Mouse (Mus musculus) midbrain, embryonic 12.5 days (tissue): ENCODE measurements around the gene Idnk. TPM values are rescaled to one million over a fixed set of nuclear protein-coding genes. Genes with fewer than 3 reads are reported as not detected.

Source experiments
- ATAC-seq: fragments of 200-750 bp; cut with Nextera tagmentation; 2 replicates; pipeline ENCODE4 v1.8.0; 2017; ENCODE audit warnings: low read depth, moderate TSS enrichment, moderate library complexity; ENCODE audit not compliant: low FRiP score
- H3K27ac ChIP-seq: fragments of 300-500 bp; sonication (generic); replicated peaks from 2 replicates; pipeline ENCODE4 v1.5.1; 2016; ENCODE audit warnings: mild to moderate bottlenecking
- H3K27me3 ChIP-seq: fragments of 300-500 bp; sonication (generic); 2 replicates; pipeline ENCODE4 v1.6.1; 2016; ENCODE audit warnings: mild to moderate bottlenecking
- H3K36me3 ChIP-seq: fragments of 300-500 bp; sonication (generic); 2 replicates; pipeline ENCODE4 v1.6.1; 2016
- H3K4me1 ChIP-seq: fragments of 300-500 bp; sonication (generic); 2 replicates; pipeline ENCODE4 v1.6.1; 2016
- H3K4me2 ChIP-seq: fragments of 300-500 bp; sonication (generic); replicated peaks from 2 replicates; pipeline ENCODE4 v1.6.1; 2016; ENCODE audit warnings: mild to moderate bottlenecking, moderate library complexity
- H3K4me3 ChIP-seq: fragments of 300-500 bp; sonication (generic); 2 replicates; pipeline ENCODE4 v1.5.1; 2016; ENCODE audit warnings: mild to moderate bottlenecking
- H3K9ac ChIP-seq: fragments of 300-500 bp; sonication (generic); replicated peaks from 2 replicates; pipeline ENCODE4 v1.6.1; 2016; ENCODE audit warnings: mild to moderate bottlenecking, moderate library complexity
- H3K9me3 ChIP-seq: fragments of 300-500 bp; sonication (generic); 2 replicates; pipeline ENCODE4 v1.6.1; 2016; ENCODE audit warnings: mild to moderate bottlenecking
- WGBS: fragments of 180-500 bp; shearing (Covaris S2); methylation state at CpG from one replicate; pipeline ENCODE4 v1.1.7; 2016; 5-methylcytosine and 5-hydroxymethylcytosine counted together
- polyA plus RNA-seq: library from polyadenylated mRNA; unstranded; fragments of >200 nt; fragmentation: Nextera tagmentation; extraction: Ambion mirVana; gene quantifications from 2 replicates; pipeline ENCODE4 v1.2.1, GENCODE M21; 2016

Gene Idnk
- polyA plus RNA-seq, 1 experiment from 2014 or later: 61.7 TPM

GRCm38 (mm10) chr13:58181607-58182551 is 24.4 kb downstream of the Idnk start:
- 92% methylated on average over 14 of the region's 14 CpGs for WGBS
- ATAC-seq: no peak
- Histone ChIP-seq H3K4me2 (no peak overlapping the region), H3K36me3 (peaks cover 48% of the 10 kb centered on the region), H3K4me3 (no peak overlapping the region), H3K27ac (no peak overlapping the region), H3K4me1 (no peaks in the 10 kb centered on the region), H3K27me3 (no peaks in the 10 kb centered on the region), H3K9ac (no peak overlapping the region), H3K9me3 (no peaks in the 10 kb centered on the region)

- H3K4me2 ChIP-seq: no peak overlapping the region
- H3K4me1 ChIP-seq: no peaks in the 10 kb centered on the region
- no peak overlapping the region for H3K9ac ChIP-seq
- H3K36me3 ChIP-seq: peaks cover 40% of the 10 kb centered on the region
- no peak overlapping the region for H3K27ac ChIP-seq
- 85% methylated on average over 3 of the region's 3 CpGs for WGBS
- ATAC-seq: no peak
- H3K4me3 ChIP-seq: no peak overlapping the region
- no peaks in the 10 kb centered on the region for H3K27me3 ChIP-seq
- no peaks in the 10 kb centered on the region for H3K9me3 ChIP-seq
Observed at GRCm38 (mm10) chr13:58184111-58184510, 26.7 kb downstream of the Idnk start.

GRCm38 (mm10) chr13:58186281-58186680 is 28.8 kb downstream of the Idnk start:
- Histone ChIP-seq H3K9ac (no peak overlapping the region), H3K9me3 (no peaks in the 10 kb centered on the region), H3K4me3 (no peak overlapping the region), H3K27ac (no peak overlapping the region), H3K4me2 (no peak overlapping the region), H3K36me3 (peaks cover 40% of the 10 kb centered on the region), H3K27me3 (no peaks in the 10 kb centered on the region), H3K4me1 (no peaks in the 10 kb centered on the region)
- WGBS: 84% methylated on average over 8 of the region's 8 CpGs
- ATAC-seq: no peak

GRCm38 (mm10) chr13:58187751-58188150 is 30.3 kb downstream of the Idnk start:
- Histone ChIP-seq H3K36me3 (peaks cover 48% of the 10 kb centered on the region), H3K9me3 (no peaks in the 10 kb centered on the region), H3K27me3 (no peaks in the 10 kb centered on the region), H3K4me3 (no peak overlapping the region), H3K9ac (no peak overlapping the region), H3K4me2 (no peak overlapping the region), H3K4me1 (no peaks in the 10 kb centered on the region), H3K27ac (0 out of 2 replicates have a peak overlapping the region, but pooled peaks have one; percentile 32)
- WGBS: 78% methylated on average over 3 of the region's 3 CpGs
- no peak for ATAC-seq

GRCm38 (mm10) chr13:58188412-58188811 is 31.0 kb downstream of the Idnk start:
- Histone ChIP-seq H3K27me3 (no peaks in the 10 kb centered on the region), H3K4me3 (no peak overlapping the region), H3K27ac (peak overlapping the region; percentile 32; the same call in 1 of the 2 replicates), H3K36me3 (peaks cover 45% of the 10 kb centered on the region), H3K9me3 (no peaks in the 10 kb centered on the region), H3K9ac (no peak overlapping the region), H3K4me2 (no peak overlapping the region), H3K4me1 (no peaks in the 10 kb centered on the region)
- WGBS: 69% methylated on average over 4 of the region's 4 CpGs
- ATAC-seq: no peak

- 90% methylated on average over 5 of the region's 5 CpGs for WGBS
- H3K4me2 ChIP-seq: no peak overlapping the region
- ATAC-seq: no peak
- no peak overlapping the region for H3K4me3 ChIP-seq
- H3K4me1 ChIP-seq: no peaks in the 10 kb centered on the region
- no peak overlapping the region for H3K27ac ChIP-seq
- no peaks in the 10 kb centered on the region for H3K9me3 ChIP-seq
- no peaks in the 10 kb centered on the region for H3K27me3 ChIP-seq
- no peak overlapping the region for H3K9ac ChIP-seq
- peaks cover 41% of the 10 kb centered on the region for H3K36me3 ChIP-seq
Observed at GRCm38 (mm10) chr13:58189473-58189872, 32.0 kb downstream of the Idnk start.

GRCm38 (mm10) chr13:58191516-58191915 is 34.1 kb downstream of the Idnk start:
- Histone ChIP-seq H3K9ac (no peak overlapping the region), H3K4me3 (no peak overlapping the region), H3K9me3 (no peaks in the 10 kb centered on the region), H3K4me2 (no peak overlapping the region), H3K4me1 (no peaks in the 10 kb centered on the region), H3K27ac (no peak overlapping the region), H3K36me3 (peaks cover 59% of the 10 kb centered on the region), H3K27me3 (no peaks in the 10 kb centered on the region)
- 96% methylated on average over 14 of the region's 14 CpGs for WGBS
- ATAC-seq: no peak

- no peak overlapping the region for H3K4me2 ChIP-seq
- H3K4me1 ChIP-seq: no peaks in the 10 kb centered on the region
- ATAC-seq: no peak
- 95% methylated on average over 6 of the region's 6 CpGs for WGBS
- H3K9me3 ChIP-seq: no peaks in the 10 kb centered on the region
- H3K9ac ChIP-seq: no peak overlapping the region
- no peak overlapping the region for H3K27ac ChIP-seq
- H3K36me3 ChIP-seq: peaks cover 64% of the 10 kb centered on the region
- H3K27me3 ChIP-seq: no peaks in the 10 kb centered on the region
- no peak overlapping the region for H3K4me3 ChIP-seq
Observed at GRCm38 (mm10) chr13:58192146-58192545, 34.7 kb downstream of the Idnk start.

GRCm38 (mm10) chr13:58193221-58193620 is 35.8 kb downstream of the Idnk start:
- H3K9ac ChIP-seq: no peak overlapping the region
- H3K4me1 ChIP-seq: no peaks in the 10 kb centered on the region
- H3K9me3 ChIP-seq: no peaks in the 10 kb centered on the region
- 96% methylated on average over 3 of the region's 3 CpGs for WGBS
- H3K27ac ChIP-seq: no peak overlapping the region
- H3K27me3 ChIP-seq: no peaks in the 10 kb centered on the region
- H3K36me3 ChIP-seq: peaks cover 68% of the 10 kb centered on the region
- no peak overlapping the region for H3K4me2 ChIP-seq
- no peak overlapping the region for H3K4me3 ChIP-seq
- no peak for ATAC-seq

- H3K9ac ChIP-seq: no peak overlapping the region
- 86% methylated on average over 3 of the region's 3 CpGs for WGBS
- H3K4me1 ChIP-seq: 0 out of 2 replicates have a peak, but pooled peaks cover 3% of the 10 kb centered on the region
- no peak overlapping the region for H3K4me2 ChIP-seq
- ATAC-seq: no peak
- no peaks in the 10 kb centered on the region for H3K9me3 ChIP-seq
- peaks cover 60% of the 10 kb centered on the region for H3K36me3 ChIP-seq
- no peak overlapping the region for H3K4me3 ChIP-seq
- H3K27ac ChIP-seq: no peak overlapping the region
- H3K27me3 ChIP-seq: no peaks in the 10 kb centered on the region
Observed at GRCm38 (mm10) chr13:58194908-58195307, 37.5 kb downstream of the Idnk start.

GRCm38 (mm10) chr13:58197211-58197610 is 39.8 kb downstream of the Idnk start:
- H3K36me3 ChIP-seq: peaks cover 40% of the 10 kb centered on the region
- no peak overlapping the region for H3K4me2 ChIP-seq
- 0 out of 2 replicates have a peak, but pooled peaks cover 3% of the 10 kb centered on the region for H3K4me1 ChIP-seq
- 78% methylated on average over 3 of the region's 3 CpGs for WGBS
- ATAC-seq: no peak
- no peak overlapping the region for H3K27ac ChIP-seq
- no peaks in the 10 kb centered on the region for H3K9me3 ChIP-seq
- H3K4me3 ChIP-seq: no peak overlapping the region
- no peaks in the 10 kb centered on the region for H3K27me3 ChIP-seq
- no peak overlapping the region for H3K9ac ChIP-seq

GRCm38 (mm10) chr13:58197981-58198640 is 40.7 kb downstream of the Idnk start:
- ATAC-seq: no peak
- H3K4me1 ChIP-seq: 0 out of 2 replicates have a peak, but pooled peaks cover 3% of the 10 kb centered on the region
- H3K9ac ChIP-seq: no peak overlapping the region
- no peaks in the 10 kb centered on the region for H3K27me3 ChIP-seq
- H3K36me3 ChIP-seq: peaks cover 36% of the 10 kb centered on the region
- no peak overlapping the region for H3K27ac ChIP-seq
- H3K9me3 ChIP-seq: no peaks in the 10 kb centered on the region
- H3K4me3 ChIP-seq: no peak overlapping the region
- H3K4me2 ChIP-seq: no peak overlapping the region
- 92% methylated on average over 7 of the region's 7 CpGs for WGBS
